Mouse (Mus musculus) testis, adult 2 months (tissue): Measurements from ENCODE around the gene Cdip1. TPM values are rescaled to one million over a fixed set of nuclear protein-coding genes. Genes with fewer than 3 reads are reported as not detected.

Experiments
- H3K27ac ChIP-seq: fragments of 200-500 bp; 2 replicates; pipeline ENCODE4 v1.5.1; 2012; ENCODE audit warnings: low read depth, low read length; ENCODE audit not compliant: control insufficient read depth, insufficient read depth
- H3K27me3 ChIP-seq: fragments of 200-500 bp; 2 replicates; pipeline ENCODE4 v1.6.1; 2012; ENCODE audit warnings: mild to moderate bottlenecking, low read length, moderate library complexity; ENCODE audit not compliant: control insufficient read depth, insufficient read depth
- H3K36me3 ChIP-seq: fragments of 200-500 bp; 2 replicates; pipeline ENCODE4 v1.6.1; 2012; ENCODE audit warnings: mild to moderate bottlenecking, low read length; ENCODE audit not compliant: control insufficient read depth, insufficient read depth
- H3K4me1 ChIP-seq: fragments of 200-500 bp; 2 replicates; pipeline ENCODE4 v1.6.1; 2012; ENCODE audit warnings: low read length; ENCODE audit not compliant: control insufficient read depth, insufficient read depth
- H3K4me3 ChIP-seq: fragments of 200-500 bp; 2 replicates; pipeline ENCODE4 v1.5.1; 2012; ENCODE audit warnings: low read depth, mild to moderate bottlenecking, low read length, moderate library complexity, mixed read lengths; ENCODE audit not compliant: control insufficient read depth
- CTCF ChIP-seq: fragments of 200-500 bp; IDR thresholded peaks from 2 replicates; pipeline ENCODE4 v1.5.1; 2012; ENCODE audit warnings: low read depth, mild to moderate bottlenecking, inconsistent platforms, low read length, moderate library complexity; ENCODE audit not compliant: control insufficient read depth, insufficient read depth, insufficient replicate concordance
- POLR2A ChIP-seq: fragments of 200-500 bp; IDR thresholded peaks from 2 replicates; pipeline ENCODE4 v1.6.1; 2012; ENCODE audit warnings: low read depth, mild to moderate bottlenecking, inconsistent platforms, low read length, moderate library complexity; ENCODE audit not compliant: control insufficient read depth
- polyA plus RNA-seq: library from polyadenylated mRNA; depleted of rRNA; stranded (reverse); fragments of >200 nt; gene quantifications from 2 replicates; pipeline ENCODE4 v1.2.3, GENCODE M21; 2012; rRNA removed

Gene Cdip1
- polyA plus RNA-seq, 1 experiment: 57.0 TPM

GRCm38 (mm10) chr16:4717866-4718265 lies 72.2 kb downstream of the Cdip1 start:
- H3K27ac ChIP-seq: no peak overlapping the region
- peaks cover 5% of the 10 kb centered on the region for H3K4me1 ChIP-seq
- no peak for TF ChIP-seq CTCF
- TF ChIP-seq POLR2A: no peak
- no peaks in the 10 kb centered on the region for H3K27me3 ChIP-seq
- no peak overlapping the region for H3K4me3 ChIP-seq
- no peaks in the 10 kb centered on the region for H3K36me3 ChIP-seq

DNA sequence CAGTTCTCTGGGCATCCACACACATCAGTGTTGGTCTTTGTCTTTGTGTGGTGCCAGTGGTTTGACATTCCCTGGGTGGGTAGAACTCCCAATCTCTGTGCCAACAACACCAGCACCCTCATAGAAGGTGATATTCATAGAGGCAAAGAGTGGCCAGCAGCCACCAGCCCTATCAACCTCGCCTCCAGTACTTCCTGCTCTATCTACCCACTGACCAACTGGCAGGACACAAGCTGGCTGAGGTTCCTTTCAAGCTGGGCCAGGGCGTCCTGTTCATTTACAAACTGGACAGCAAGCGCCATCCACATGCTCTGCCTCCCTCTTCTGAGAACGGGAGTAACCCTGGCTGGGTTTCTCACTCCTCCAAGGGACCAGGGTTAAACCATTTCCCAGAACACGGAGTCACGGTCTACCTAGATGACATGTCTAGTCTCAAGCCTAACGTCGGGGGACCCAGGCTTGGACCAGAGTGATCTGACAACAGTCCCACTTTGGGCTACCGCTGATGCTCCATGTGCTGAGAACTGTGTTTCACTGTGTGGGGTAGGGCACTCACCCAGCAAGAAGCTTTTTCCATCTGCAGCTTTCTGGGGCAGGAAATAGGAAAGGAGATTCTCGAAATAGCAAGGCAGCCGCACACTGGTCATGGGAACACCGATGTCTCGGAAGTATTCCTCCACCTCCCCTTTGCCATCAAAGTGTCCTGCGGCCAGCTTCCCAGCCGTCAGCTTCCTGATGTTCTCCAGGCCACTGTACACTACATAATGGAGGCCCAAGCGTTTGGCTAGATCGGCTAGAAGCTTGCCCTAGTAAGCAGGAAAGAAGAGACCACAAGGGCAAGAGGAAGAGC lies 76.0 kb downstream of the Cdip1 start:
- Histone ChIP-seq H3K27me3 (no peaks in the 10 kb centered on the region), H3K27ac (no peak overlapping the region), H3K4me1 (peaks cover 5% of the 10 kb centered on the region), H3K36me3 (no peaks in the 10 kb centered on the region), H3K4me3 (no peak overlapping the region)
- TF ChIP-seq CTCF (no peak), POLR2A (no peak)

DNA sequence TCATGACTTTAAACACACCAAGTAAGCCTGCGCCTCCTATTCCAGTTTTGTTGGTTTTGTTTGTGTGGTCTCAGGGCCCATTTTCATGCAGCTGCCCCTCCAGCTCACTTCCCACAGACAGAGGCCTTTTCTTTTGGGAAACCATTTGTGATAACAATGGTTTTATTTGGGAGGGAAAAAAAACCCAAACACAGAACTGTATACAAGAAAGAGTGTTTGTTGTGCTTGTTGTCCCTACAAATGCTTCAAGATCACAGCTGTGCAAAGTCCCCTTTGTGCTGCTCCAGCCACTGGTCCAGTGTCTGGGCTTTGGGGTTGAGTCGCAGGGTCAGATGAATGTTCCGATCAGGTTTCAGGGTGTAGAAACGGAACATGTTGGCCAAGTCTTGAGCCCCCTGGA lies 78.9 kb downstream of the Cdip1 start:
- H3K4me3 ChIP-seq: no peak overlapping the region
- no peaks in the 10 kb centered on the region for H3K4me1 ChIP-seq
- TF ChIP-seq CTCF (no peak), POLR2A (no peak)
- H3K36me3 ChIP-seq: peaks cover 1% of the 10 kb centered on the region; the same call in 1 of the 2 replicates
- H3K27me3 ChIP-seq: no peaks in the 10 kb centered on the region
- no peak overlapping the region for H3K27ac ChIP-seq

DNA sequence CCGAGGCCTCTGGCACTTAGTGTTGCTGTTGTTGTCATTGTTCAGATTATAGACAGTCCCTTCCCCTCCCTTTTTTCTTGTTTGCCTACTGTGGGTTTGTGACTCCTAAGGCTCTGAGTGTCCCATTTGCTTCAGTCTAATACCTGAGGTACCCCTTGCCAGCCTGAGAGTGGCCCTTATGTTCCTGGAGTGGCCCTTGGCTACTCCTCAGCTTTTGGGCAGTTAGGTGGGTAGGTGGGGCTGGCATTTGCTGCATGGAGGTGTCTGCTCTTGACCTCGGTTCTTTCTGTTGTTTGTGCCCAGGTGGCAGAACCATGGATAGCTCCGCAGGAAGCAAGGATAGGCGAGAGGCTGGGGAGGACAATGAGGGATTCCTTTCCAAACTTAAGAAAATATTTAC lies 84.6 kb downstream of the Cdip1 start:
- no peak overlapping the region for H3K27ac ChIP-seq
- no peaks in the 10 kb centered on the region for H3K4me1 ChIP-seq
- peaks cover 5% of the 10 kb centered on the region for H3K36me3 ChIP-seq
- no peak overlapping the region for H3K4me3 ChIP-seq
- TF ChIP-seq CTCF (no peak), POLR2A (no peak)
- no peaks in the 10 kb centered on the region for H3K27me3 ChIP-seq

GRCm38 (mm10) chr16:4702646-4703045 lies 87.4 kb downstream of the Cdip1 start:
- H3K27me3 ChIP-seq: no peaks in the 10 kb centered on the region
- TF ChIP-seq POLR2A: no peak
- TF ChIP-seq CTCF: no peak
- no peaks in the 10 kb centered on the region for H3K4me1 ChIP-seq
- H3K36me3 ChIP-seq: peaks cover 5% of the 10 kb centered on the region
- no peak overlapping the region for H3K27ac ChIP-seq
- H3K4me3 ChIP-seq: no peak overlapping the region

DNA sequence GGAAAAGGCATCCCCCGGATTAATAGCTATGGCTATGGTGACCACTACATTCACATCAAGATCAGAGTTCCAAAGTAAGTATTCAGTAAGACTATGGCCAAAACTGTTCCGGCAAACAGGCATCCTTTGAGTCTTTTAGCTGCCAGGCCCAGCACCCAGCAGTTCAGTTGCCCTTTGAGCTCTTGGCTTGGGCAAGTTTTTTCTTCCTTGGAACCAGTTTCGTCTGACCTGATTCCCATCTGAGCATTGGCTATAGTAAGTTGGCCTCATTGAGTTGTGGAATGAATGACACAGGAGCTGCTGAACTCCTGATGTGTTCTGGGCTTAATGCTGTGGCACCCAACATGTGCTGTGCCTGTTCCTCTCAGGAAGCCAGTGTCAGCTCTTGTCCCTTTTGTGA lies 88.9 kb downstream of the Cdip1 start:
- no peaks in the 10 kb centered on the region for H3K27me3 ChIP-seq
- peaks cover 4% of the 10 kb centered on the region for H3K36me3 ChIP-seq
- no peak overlapping the region for H3K27ac ChIP-seq
- no peaks in the 10 kb centered on the region for H3K4me1 ChIP-seq
- TF ChIP-seq POLR2A (no peak), CTCF (no peak)
- no peak overlapping the region for H3K4me3 ChIP-seq

Other genes with a start within 250 kb of the Cdip1 start
- gene Srl, start 248.5 kb downstream of the Cdip1 start, polyA plus RNA-seq: 2.2 and 6.1 TPM in 2 replicates
- gene Tfap4, start 230.4 kb downstream of the Cdip1 start, polyA plus RNA-seq: 1.9 TPM in 2 replicates
- gene Glis2, start 195.6 kb downstream of the Cdip1 start, polyA plus RNA-seq: 3.7 and 4.2 TPM in 2 replicates
- 104 and 114 TPM in 2 replicates for gene Pam16, start 165.3 kb downstream of the Cdip1 start, polyA plus RNA-seq
- 13.5 and 15.9 TPM in 2 replicates for gene Vasn, start 150.4 kb downstream of the Cdip1 start, polyA plus RNA-seq
- gene Dnaja3, start 150.3 kb downstream of the Cdip1 start, polyA plus RNA-seq: 26.7 and 28.0 TPM in 2 replicates
- 17.2 and 17.4 TPM in 2 replicates for gene Coro7, start 110.5 kb downstream of the Cdip1 start, polyA plus RNA-seq
- gene Nmral1, start 70.9 kb downstream of the Cdip1 start, polyA plus RNA-seq: 1.8 and 2.2 TPM in 2 replicates
- gene Hmox2, start 63.9 kb downstream of the Cdip1 start, polyA plus RNA-seq: 538 and 552 TPM in 2 replicates
- gene 4930562C15Rik, start 45.1 kb upstream of the Cdip1 start, polyA plus RNA-seq: 55.3 and 61.1 TPM in 2 replicates
- 65.2 and 75.6 TPM in 2 replicates for gene Ubald1, start 90.0 kb upstream of the Cdip1 start, polyA plus RNA-seq
- gene Mgrn1, start 96.0 kb upstream of the Cdip1 start, polyA plus RNA-seq: 29.1 and 29.6 TPM in 2 replicates
- 43.1 and 44.3 TPM in 2 replicates for gene Nudt16l1, start 148.5 kb upstream of the Cdip1 start, polyA plus RNA-seq
- 39.3 and 41.5 TPM in 2 replicates for gene Anks3, start 173.9 kb upstream of the Cdip1 start, polyA plus RNA-seq
- gene Sept12, start 207.6 kb upstream of the Cdip1 start, polyA plus RNA-seq: 558 and 561 TPM in 2 replicates
- gene Smim22, start 217.0 kb upstream of the Cdip1 start, polyA plus RNA-seq: 1.7 and 4.3 TPM in 2 replicates
- gene Rogdi, start 223.3 kb upstream of the Cdip1 start, polyA plus RNA-seq: 277 and 305 TPM in 2 replicates